Mouse (Mus musculus): Measurements from ENCODE around the gene 1500015O10Rik. TPM values are rescaled to one million over a fixed set of nuclear protein-coding genes. Genes with fewer than 3 reads are reported as not detected.

Gene 1500015O10Rik
- polyA plus RNA-seq, 2 experiments: 44.1 to 112 TPM

- TF ChIP-seq POLR2A (IDR thresholded peaks at IDR 0.05; ENCODE audit: borderline replicate concordance, extremely low read depth, insufficient read depth, insufficient read length): no peak
- peak; percentile 23 for DNase-seq (ENCODE audit: low spot score)
- Histone ChIP-seq H3K9me3 (ENCODE audit: control insufficient read depth, low read length) (no peaks in the 10 kb centered on the region), H3K27ac (replicated peaks; ENCODE audit: low read depth, low read length) (no peak overlapping the region), H3K36me3 (ENCODE audit: control insufficient read depth, insufficient read depth, low read length) (peaks cover 27% of the 10 kb centered on the region), H3K27me3 (ENCODE audit: control insufficient read depth, insufficient read depth, low read length) (no peaks in the 10 kb centered on the region), H3K9ac (ENCODE audit: low read depth, low read length, severe bottlenecking) (no peak overlapping the region), H3K4me1 (ENCODE audit: control insufficient read depth, insufficient read depth, low read length) (peaks cover 2% of the 10 kb centered on the region; the same call in 1 of the 2 replicates), H3K4me2 (replicated peaks; ENCODE audit: low read depth, low read length, severe bottlenecking) (no peak overlapping the region), H3K4me3 (replicated peaks; ENCODE audit: low read length) (no peak overlapping the region)
- ATAC-seq (ENCODE audit: low FRiP score, low read depth): no peak
Measured at GRCm38 (mm10) chr1:43760085-43760484, 29.7 kb downstream of the 1500015O10Rik start.

- TF ChIP-seq POLR2A (IDR thresholded peaks at IDR 0.05; ENCODE audit: borderline replicate concordance, extremely low read depth, insufficient read depth, insufficient read length): no peak
- H3K27me3 ChIP-seq (ENCODE audit: control insufficient read depth, insufficient read depth, low read length): no peaks in the 10 kb centered on the region
- no peak overlapping the region for H3K4me3 ChIP-seq (replicated peaks; ENCODE audit: low read length)
- ATAC-seq (ENCODE audit: low FRiP score, low read depth) (no peak), DNase-seq (ENCODE audit: low spot score) (no peak)
- H3K36me3 ChIP-seq (ENCODE audit: control insufficient read depth, insufficient read depth, low read length): peaks cover 44% of the 10 kb centered on the region
- no peaks in the 10 kb centered on the region for H3K9me3 ChIP-seq (ENCODE audit: control insufficient read depth, low read length)
- WGBS: 84% methylated on average over 2 of the region's 2 CpGs
- peaks cover 2% of the 10 kb centered on the region; the same call in 1 of the 2 replicates for H3K4me1 ChIP-seq (ENCODE audit: control insufficient read depth, insufficient read depth, low read length)
- no peak overlapping the region for H3K9ac ChIP-seq (ENCODE audit: low read depth, low read length, severe bottlenecking)
- H3K4me2 ChIP-seq (replicated peaks; ENCODE audit: low read depth, low read length, severe bottlenecking): no peak overlapping the region
- no peak overlapping the region for H3K27ac ChIP-seq (replicated peaks; ENCODE audit: low read depth, low read length)
Measured at GRCm38 (mm10) chr1:43764481-43764880, 34.1 kb downstream of the 1500015O10Rik start.

GRCm38 (mm10) chr1:43766328-43766727 lies 35.9 kb downstream of the 1500015O10Rik start:
- H3K9ac ChIP-seq (ENCODE audit: low read depth, low read length, severe bottlenecking): no peak overlapping the region
- H3K27ac ChIP-seq (replicated peaks; ENCODE audit: low read depth, low read length): no peak overlapping the region
- H3K27me3 ChIP-seq (ENCODE audit: control insufficient read depth, insufficient read depth, low read length): no peaks in the 10 kb centered on the region
- TF ChIP-seq POLR2A (IDR thresholded peaks at IDR 0.05; ENCODE audit: borderline replicate concordance, extremely low read depth, insufficient read depth, insufficient read length): no peak
- WGBS: 67% methylated on average over 2 of the region's 2 CpGs
- no peak for DNase-seq (ENCODE audit: low spot score)
- no peak for ATAC-seq (ENCODE audit: low FRiP score, low read depth)
- peaks cover 2% of the 10 kb centered on the region; the same call in 1 of the 2 replicates for H3K4me1 ChIP-seq (ENCODE audit: control insufficient read depth, insufficient read depth, low read length)
- no peaks in the 10 kb centered on the region for H3K9me3 ChIP-seq (ENCODE audit: control insufficient read depth, low read length)
- peaks cover 58% of the 10 kb centered on the region for H3K36me3 ChIP-seq (ENCODE audit: control insufficient read depth, insufficient read depth, low read length)
- H3K4me3 ChIP-seq (replicated peaks; ENCODE audit: low read length): no peak overlapping the region
- H3K4me2 ChIP-seq (replicated peaks; ENCODE audit: low read depth, low read length, severe bottlenecking): no peak overlapping the region

- H3K4me2 ChIP-seq (replicated peaks; ENCODE audit: low read depth, low read length, severe bottlenecking): no peak overlapping the region
- H3K4me1 ChIP-seq (ENCODE audit: control insufficient read depth, insufficient read depth, low read length): no peaks in the 10 kb centered on the region
- H3K36me3 ChIP-seq (ENCODE audit: control insufficient read depth, insufficient read depth, low read length): peaks cover 63% of the 10 kb centered on the region
- H3K27ac ChIP-seq (replicated peaks; ENCODE audit: low read depth, low read length): no peak overlapping the region
- no peak for TF ChIP-seq POLR2A (IDR thresholded peaks at IDR 0.05; ENCODE audit: borderline replicate concordance, extremely low read depth, insufficient read depth, insufficient read length)
- H3K9me3 ChIP-seq (ENCODE audit: control insufficient read depth, low read length): no peaks in the 10 kb centered on the region
- H3K4me3 ChIP-seq (replicated peaks; ENCODE audit: low read length): no peak overlapping the region
- 78% methylated on average over 4 of the region's 4 CpGs for WGBS
- no peak overlapping the region for H3K9ac ChIP-seq (ENCODE audit: low read depth, low read length, severe bottlenecking)
- no peak for DNase-seq (ENCODE audit: low spot score)
- 0 out of 2 replicates have a peak, but pooled peaks have one; percentile 55 for ATAC-seq (ENCODE audit: low FRiP score, low read depth)
- H3K27me3 ChIP-seq (ENCODE audit: control insufficient read depth, insufficient read depth, low read length): no peaks in the 10 kb centered on the region
Measured at GRCm38 (mm10) chr1:43768385-43768990, 38.1 kb downstream of the 1500015O10Rik start.

- H3K4me2 ChIP-seq (replicated peaks; ENCODE audit: low read depth, low read length, severe bottlenecking): no peak overlapping the region
- H3K36me3 ChIP-seq (ENCODE audit: control insufficient read depth, insufficient read depth, low read length): peaks cover 62% of the 10 kb centered on the region
- no peak for TF ChIP-seq POLR2A (IDR thresholded peaks at IDR 0.05; ENCODE audit: borderline replicate concordance, extremely low read depth, insufficient read depth, insufficient read length)
- no peak overlapping the region for H3K9ac ChIP-seq (ENCODE audit: low read depth, low read length, severe bottlenecking)
- no peaks in the 10 kb centered on the region for H3K9me3 ChIP-seq (ENCODE audit: control insufficient read depth, low read length)
- H3K27me3 ChIP-seq (ENCODE audit: control insufficient read depth, insufficient read depth, low read length): no peaks in the 10 kb centered on the region
- ATAC-seq (ENCODE audit: low FRiP score, low read depth) (no peak), DNase-seq (ENCODE audit: low spot score) (no peak)
- no peaks in the 10 kb centered on the region for H3K4me1 ChIP-seq (ENCODE audit: control insufficient read depth, insufficient read depth, low read length)
- H3K27ac ChIP-seq (replicated peaks; ENCODE audit: low read depth, low read length): no peak overlapping the region
- WGBS: 76% methylated on average over 1 of the region's 1 CpGs
- H3K4me3 ChIP-seq (replicated peaks; ENCODE audit: low read length): no peak overlapping the region
Measured at GRCm38 (mm10) chr1:43769348-43769747, 38.9 kb downstream of the 1500015O10Rik start.

Data from limb, embryonic 14.5 days (tissue).